Mouse (Mus musculus) bone marrow macrophage, adult 2 months (primary cell): Measurements from ENCODE around the gene Myo6.

Experiments used
- CTCF ChIP-seq: IDR thresholded peaks from 2 replicates; pipeline ENCODE4 v1.5.1; 2012; ENCODE audit warnings: low read depth, mild to moderate bottlenecking, low read length, moderate library complexity
- POLR2A ChIP-seq: IDR thresholded peaks from 2 replicates; pipeline ENCODE4 v1.6.1; 2012; ENCODE audit warnings: mild to moderate bottlenecking, low read depth, low read length, borderline replicate concordance

DNA sequence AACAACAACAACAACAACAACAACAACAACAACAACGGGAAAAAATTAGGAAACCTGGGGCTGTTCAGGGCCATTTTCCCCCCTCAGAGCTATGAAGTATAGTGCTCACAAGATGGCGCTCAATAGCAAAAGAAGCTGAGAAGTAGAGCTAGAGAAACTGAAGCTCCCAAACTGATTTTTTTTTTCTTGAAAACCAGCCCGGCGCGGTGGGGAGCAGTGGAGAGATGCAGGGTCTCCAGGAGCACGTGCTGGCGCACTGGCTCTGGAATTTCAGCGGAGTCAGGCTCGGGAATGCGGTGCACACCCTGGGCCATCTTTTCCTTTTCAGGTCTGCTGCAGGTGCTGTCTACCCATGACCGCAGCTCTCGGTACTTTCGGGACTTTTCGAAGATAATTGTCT is 167.3 kb downstream of the Myo6 start:
- TF ChIP-seq POLR2A (no peak), CTCF (no peak)
